ENCODE assay signal across 11 mouse cellular contexts in the genomic region with DNA sequence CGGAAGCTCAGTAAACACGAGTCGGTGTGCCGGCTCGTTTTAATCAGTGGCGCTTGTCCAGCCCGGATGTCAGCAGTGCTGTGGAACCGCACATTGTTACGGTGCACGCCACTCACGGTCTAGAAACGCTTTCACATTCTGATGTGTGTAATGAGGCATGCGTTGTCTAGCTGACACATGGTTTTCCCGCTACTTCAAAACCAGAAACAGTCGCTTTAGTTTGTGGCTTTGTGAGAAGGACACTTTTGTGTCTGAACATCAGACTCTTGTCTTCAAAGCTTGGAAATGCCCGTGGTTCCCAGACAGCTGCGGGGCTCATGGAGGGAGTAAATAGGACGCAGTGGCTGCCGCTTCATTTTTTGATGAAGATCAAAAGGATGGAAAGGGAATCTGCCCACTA.
A peak's percentile ranks its signal among the peaks of the same experiment; 100 is the strongest.
DNase-seq lines count a peak whose midpoint lies in the region; ATAC-seq and TF ChIP-seq lines count a peak whose summit lies in the region.
"Had no signal": no experiment of that assay in that cellular context is flagged by ENCODE, and none has a peak within 500 bp of the region (broad histone marks: within the 10 kb centered on the region; RNA-seq: fewer than 3 reads in every experiment).

No protein-coding gene starts in this region.

- no peaks in the 10 kb centered on the region for H3K36me3 ChIP-seq in hindbrain, embryonic 10.5 days
- no peaks in the 10 kb centered on the region for H3K36me3 ChIP-seq in intestine, postnatal 0 days (ENCODE audit: control insufficient read depth, insufficient read depth)
- H3K36me3 ChIP-seq: embryonic facial prominence, embryonic 12.5 days had no signal

- WGBS in hindbrain, embryonic 10.5 days, result 60% methylated on average over 19 of the region's 19 CpGs
- 63% methylated on average over 19 of the region's 19 CpGs for WGBS in intestine, postnatal 0 days

- H3K4me1 ChIP-seq in hindbrain, embryonic 10.5 days (replicated peaks), result peaks cover 5% of the 10 kb centered on the region; the same call in 1 of the 2 replicates
- no peaks in the 10 kb centered on the region for H3K4me1 ChIP-seq in intestine, postnatal 0 days (replicated peaks; ENCODE audit: control insufficient read depth, insufficient read depth, low read length)
- H3K4me1 ChIP-seq: embryonic facial prominence, embryonic 12.5 days had no signal

- H3K4me3 ChIP-seq in hindbrain, embryonic 10.5 days, result 0 out of 2 replicates have a peak overlapping the region, but pooled peaks have one; percentile 18
- no peak overlapping the region for H3K4me3 ChIP-seq in intestine, postnatal 0 days (ENCODE audit: low read depth, low read length)
- H3K4me3 ChIP-seq: embryonic facial prominence, embryonic 12.5 days had no signal

- H3K9me3 ChIP-seq in hindbrain, embryonic 10.5 days, result no peaks in the 10 kb centered on the region
- H3K9me3 ChIP-seq in intestine, postnatal 0 days (ENCODE audit: control insufficient read depth), result no peaks in the 10 kb centered on the region
- H3K9me3 ChIP-seq: embryonic facial prominence, embryonic 12.5 days had no signal

- H3K27me3 ChIP-seq in Patski, result no peaks in the 10 kb centered on the region
- no peaks in the 10 kb centered on the region for H3K27me3 ChIP-seq in hindbrain, embryonic 10.5 days (ENCODE audit: insufficient read depth, poor library complexity, severe bottlenecking)
- no peaks in the 10 kb centered on the region for H3K27me3 ChIP-seq in intestine, postnatal 0 days (replicated peaks; ENCODE audit: control insufficient read depth, insufficient read depth, low read length)
- H3K27me3 ChIP-seq: embryonic facial prominence, embryonic 12.5 days had no signal

- peak overlapping the region; percentile 40; the same call in 1 of the 2 replicates for H3K27ac ChIP-seq in hindbrain, embryonic 10.5 days
- no peak overlapping the region for H3K27ac ChIP-seq in intestine, postnatal 0 days (ENCODE audit: low read depth, low read length)
- H3K27ac ChIP-seq: embryonic facial prominence, embryonic 12.5 days had no signal

- peak; percentile 45 for DNase-seq in embryo, embryonic 10 days (ENCODE audit: low spot score)
- DNase-seq in embryo, embryonic 9.5 days (ENCODE audit: extremely low spot score), result no peak
- peak; percentile 17 for DNase-seq in Patski (ENCODE audit: low read depth, low spot score)
- peak; percentile 42 for DNase-seq in hindbrain, embryonic 10.5 days (ENCODE audit: low spot score)
- peak; percentile 16 for DNase-seq in lung, postnatal 36 days
- DNase-seq in heart, adult 9 months (ENCODE audit: low spot score in 2 of 2), result no peak
- no peak for DNase-seq in adrenal gland, postnatal 36 days
- DNase-seq: B cell, adult 2 months; thymus, adult 18-20 months had no signal

- POLR2A ChIA-PET in Patski (lab: Charles Lee), result no interaction called here

- CTCF ChIA-PET in Patski (lab: Charles Lee), result interaction anchor here (1.1 kb wide), 1 partner anchor 9 kb away, joined by 3 read pairs; no protein-coding TSS in a partner anchor

- no peak for TF ChIP-seq CTCF in Patski (IDR thresholded peaks at IDR 0.05)
- TF ChIP-seq CTCF in intestine, postnatal 0 days (IDR thresholded peaks at IDR 0.05; ENCODE audit: low read depth), result no peak

- H3K9ac ChIP-seq in intestine, postnatal 0 days (ENCODE audit: low read depth, low read length), result no peak overlapping the region
- H3K9ac ChIP-seq: embryonic facial prominence, embryonic 12.5 days had no signal

- in situ Hi-C loops in Patski (cut with MboI; ENCODE audit: low pct_unique_long_range_greater_than_20kb), result no loop called here

- ATAC-seq in Patski, result peak; percentile 65
- ATAC-seq in intestine, postnatal 0 days, result no peak

- no peak overlapping the region; the same call in 1 of the 2 replicates for H3K4me2 ChIP-seq in intestine, postnatal 0 days (replicated peaks; ENCODE audit: low read depth)
- H3K4me2 ChIP-seq: embryonic facial prominence, embryonic 12.5 days had no signal

Comparison
In these comparisons a context has a peak if more than half of its experiments do, and no peak if none do; other contexts are left out.
1. DNase-seq: peak in embryo, embryonic 10 days (single experiment), Patski (single experiment), hindbrain, embryonic 10.5 days (single experiment) and lung, postnatal 36 days (single experiment); none in embryo, embryonic 9.5 days (single experiment), heart, adult 9 months (0 of 2) and adrenal gland, postnatal 36 days (0 of 2).